Comparison of ENCODE assay signal across 8 mouse cellular contexts in genomic region chr2:125660537-125661130, GRCm38 (mm10). TPM values are rescaled to one million over a fixed set of nuclear protein-coding genes. Genes with fewer than 3 reads are reported as not detected.
DNase-seq lines count a peak whose midpoint lies in the region; ATAC-seq and TF ChIP-seq lines count a peak whose summit lies in the region.

No protein-coding gene starts in this region.

- H3K36me3 ChIP-seq in kidney, adult 2 months (ENCODE audit: control insufficient read depth, insufficient read depth, low read length), result no peaks in the 10 kb centered on the region
- no peaks in the 10 kb centered on the region for H3K36me3 ChIP-seq in forebrain, embryonic 16.5 days (ENCODE audit: control insufficient read depth, insufficient read depth)
- H3K36me3 ChIP-seq in limb, embryonic 14.5 days (ENCODE audit: control insufficient read depth, insufficient read depth, low read length), result no peaks in the 10 kb centered on the region

- peak; percentile 12 for DNase-seq in kidney, adult 2 months
- no peak for DNase-seq in kidney, adult 8-10 months
- peak; percentile 22 to 46 for DNase-seq in cerebellum, postnatal 25 days
- DNase-seq in limb, embryonic 14.5 days (ENCODE audit: low spot score), result peak; percentile 54
- peak; percentile 35 for DNase-seq in thymus, postnatal 25 days
- no peak for DNase-seq in ovary, adult 18-20 months (ENCODE audit: low spot score)
- DNase-seq in gastrocnemius, postnatal 36 days, result no peak

- TF ChIP-seq POLR2A in kidney, adult 2 months (IDR thresholded peaks at IDR 0.05; ENCODE audit: low read depth, low read length), result no peak
- TF ChIP-seq POLR2A in limb, embryonic 14.5 days (IDR thresholded peaks at IDR 0.05; ENCODE audit: borderline replicate concordance, extremely low read depth, insufficient read depth, insufficient read length), result no peak

- peak overlapping the region; percentile 31 for H3K4me3 ChIP-seq in kidney, adult 2 months (ENCODE audit: insufficient read depth, low read depth, low read length)
- peak overlapping the region; percentile 26 for H3K4me3 ChIP-seq in forebrain, embryonic 16.5 days (replicated peaks; ENCODE audit: low read length)
- peak overlapping the region; percentile 37 for H3K4me3 ChIP-seq in limb, embryonic 14.5 days (replicated peaks; ENCODE audit: low read length)

- H3K4me1 ChIP-seq in kidney, adult 2 months (ENCODE audit: control insufficient read depth, insufficient read depth, low read length), result peaks cover 4% of the 10 kb centered on the region; the same call in 1 of the 2 replicates
- no peaks in the 10 kb centered on the region for H3K4me1 ChIP-seq in forebrain, embryonic 16.5 days (replicated peaks; ENCODE audit: control insufficient read depth, insufficient read depth, low read length)
- H3K4me1 ChIP-seq in limb, embryonic 14.5 days (ENCODE audit: control insufficient read depth, insufficient read depth, low read length), result peaks cover 6% of the 10 kb centered on the region

- intact Hi-C loops in gastrocnemius, postnatal 36 days (cut with DNase I), result loop anchor here (2.0 kb wide), 1 partner anchor 70 kb away; no protein-coding TSS in a partner anchor

- peak; percentile 50 for ATAC-seq in forebrain, embryonic 16.5 days
- peak; percentile 74 for ATAC-seq in limb, embryonic 14.5 days (ENCODE audit: low FRiP score, low read depth)

- no peak overlapping the region for H3K27ac ChIP-seq in kidney, adult 2 months (ENCODE audit: insufficient read depth, low read depth, low read length)
- no peak overlapping the region for H3K27ac ChIP-seq in forebrain, embryonic 16.5 days (ENCODE audit: low read length)
- peak overlapping the region; percentile 77 for H3K27ac ChIP-seq in limb, embryonic 14.5 days (replicated peaks; ENCODE audit: low read depth, low read length)

- 23% methylated on average over 20 of the region's 20 CpGs for WGBS in kidney, adult 2 months
- 34% methylated on average over 20 of the region's 20 CpGs for WGBS in forebrain, embryonic 16.5 days
- 16% methylated on average over 20 of the region's 20 CpGs for WGBS in limb, embryonic 14.5 days

- H3K9me3 ChIP-seq in forebrain, embryonic 16.5 days (ENCODE audit: control insufficient read depth, low read length), result no peaks in the 10 kb centered on the region
- no peaks in the 10 kb centered on the region for H3K9me3 ChIP-seq in limb, embryonic 14.5 days (ENCODE audit: control insufficient read depth, low read length)

- no peaks in the 10 kb centered on the region for H3K27me3 ChIP-seq in kidney, adult 2 months (replicated peaks; ENCODE audit: control insufficient read depth, insufficient read depth, low read length)
- no peaks in the 10 kb centered on the region for H3K27me3 ChIP-seq in forebrain, embryonic 16.5 days (replicated peaks; ENCODE audit: control insufficient read depth, insufficient read depth, low read length)
- no peaks in the 10 kb centered on the region for H3K27me3 ChIP-seq in limb, embryonic 14.5 days (ENCODE audit: control insufficient read depth, insufficient read depth, low read length)

- H3K9ac ChIP-seq in forebrain, embryonic 16.5 days (replicated peaks; ENCODE audit: low read depth, low read length), result peak overlapping the region; percentile 19; the same call in 1 of the 2 replicates
- H3K9ac ChIP-seq in limb, embryonic 14.5 days (ENCODE audit: low read depth, low read length, severe bottlenecking), result peak overlapping the region; percentile 55

- H3K4me2 ChIP-seq in forebrain, embryonic 16.5 days (ENCODE audit: low read length), result peak overlapping the region; percentile 49
- H3K4me2 ChIP-seq in limb, embryonic 14.5 days (replicated peaks; ENCODE audit: low read depth, low read length, severe bottlenecking), result peak overlapping the region; percentile 56

- TF ChIP-seq CTCF in kidney, adult 2 months (conservative IDR thresholded peaks at IDR 0.05; ENCODE audit: insufficient read depth, insufficient read length, low read depth, low read length), result no peak

RNA-seq across cellular contexts. Expression of gene Eid1, which starts 12.3 kb away (rescaled TPM):
- polyA plus RNA-seq in kidney, adult 2 months (2012; rRNA removed), result 12.9 and 19.9 TPM in 2 replicates
- 317 and 327 TPM in 2 replicates for polyA plus RNA-seq in forebrain, embryonic 16.5 days (2015; fragmentation: Nextera tagmentation; extraction: Ambion mirVana)
- polyA plus RNA-seq in limb, embryonic 14.5 days (2012; rRNA removed), result 143 and 182 TPM in 2 replicates
- polyA plus RNA-seq in limb, embryonic 14.5 days (2014; fragmentation: Nextera tagmentation; extraction: Ambion mirVana), result 298 and 313 TPM in 2 replicates
- 10 to 100 TPM; 23.0 to 27.9 TPM for total RNA-seq in gastrocnemius, postnatal 36 days (2021)

RNA-seq across cellular contexts. Expression of gene Cep152, which starts 35.7 kb away (rescaled TPM):
- 0.77 and 0.81 TPM in 2 replicates for polyA plus RNA-seq in kidney, adult 2 months (2012; rRNA removed)
- polyA plus RNA-seq in forebrain, embryonic 16.5 days (2015; fragmentation: Nextera tagmentation; extraction: Ambion mirVana), result 4.8 and 5.1 TPM in 2 replicates
- polyA plus RNA-seq in limb, embryonic 14.5 days (2012; rRNA removed), result 5.3 and 6.9 TPM in 2 replicates
- 5.3 and 6.2 TPM in 2 replicates for polyA plus RNA-seq in limb, embryonic 14.5 days (2014; fragmentation: Nextera tagmentation; extraction: Ambion mirVana)
- total RNA-seq in gastrocnemius, postnatal 36 days (2021), result 1 to 10 TPM in 1 of 2 experiments, under 1 TPM in 1; 0.99 to 1.2 TPM

Comparison
In these comparisons a context has a peak if more than half of its experiments do, and no peak if none do; other contexts are left out.
1. DNase-seq: peak in kidney, adult 2 months (single experiment), cerebellum, postnatal 25 days (2 of 2), limb, embryonic 14.5 days (single experiment) and thymus, postnatal 25 days (single experiment); none in kidney, adult 8-10 months (0 of 2), ovary, adult 18-20 months (single experiment) and gastrocnemius, postnatal 36 days (0 of 2).
2. Peak in every context shown above with its lines, with median percentiles within 50 percentile points of each other: H3K4me3 ChIP-seq.